Mouse (Mus musculus) telencephalon, adult 2 months (tissue): Measurements from ENCODE around the gene Pate2.

ENCODE experiments used
- DNase-seq: peaks from one replicate; pipeline ENCODE4 v3.0.0-alpha.2; 2011; ENCODE audit warnings: low read depth, low spot score

Pate2 gene

GRCm38 (mm10) chr9:35569571-35570534 is at the start of gene Pate2, which contains the start of gene Hyls1:
Pate2 (plus strand) TSS chr9:35570284.
Hyls1 (minus strand) TSS chr9:35570398.
- peak; percentile 97 for DNase-seq

- no peak for DNase-seq
Observed at GRCm38 (mm10) chr9:35520631-35521348, 49.3 kb upstream of the Pate2 start.

- no peak for DNase-seq
Observed at GRCm38 (mm10) chr9:35522241-35522640, 47.8 kb upstream of the Pate2 start.

- no peak for DNase-seq
Observed at GRCm38 (mm10) chr9:35522821-35523515, 47.1 kb upstream of the Pate2 start.

GRCm38 (mm10) chr9:35523541-35523940 is 46.5 kb upstream of the Pate2 start:
- DNase-seq: peak; percentile 88

- peak; percentile 64 for DNase-seq
Observed at GRCm38 (mm10) chr9:35523941-35524411, 46.1 kb upstream of the Pate2 start.

GRCm38 (mm10) chr9:35529141-35529540 is 40.9 kb upstream of the Pate2 start:
- no peak for DNase-seq

- no peak for DNase-seq
Observed at GRCm38 (mm10) chr9:35529796-35530195, 40.3 kb upstream of the Pate2 start.

- no peak for DNase-seq
Observed at GRCm38 (mm10) chr9:35533266-35533665, 36.8 kb upstream of the Pate2 start.

- DNase-seq: no peak
Observed at GRCm38 (mm10) chr9:35535110-35535509, 35.0 kb upstream of the Pate2 start.

GRCm38 (mm10) chr9:35535876-35536275 is 34.2 kb upstream of the Pate2 start:
- no peak for DNase-seq

- no peak for DNase-seq
Observed at GRCm38 (mm10) chr9:35539001-35539750, 30.9 kb upstream of the Pate2 start.

- DNase-seq: no peak
Observed at GRCm38 (mm10) chr9:35541024-35541423, 29.1 kb upstream of the Pate2 start.

- DNase-seq: no peak
Observed at GRCm38 (mm10) chr9:35541488-35541887, 28.6 kb upstream of the Pate2 start.

- DNase-seq: no peak
Observed at GRCm38 (mm10) chr9:35541941-35542340, 28.1 kb upstream of the Pate2 start.

GRCm38 (mm10) chr9:35543099-35543860 is 26.8 kb upstream of the Pate2 start:
- no peak for DNase-seq

- DNase-seq: no peak
Observed at GRCm38 (mm10) chr9:35544666-35545065, 25.4 kb upstream of the Pate2 start.

GRCm38 (mm10) chr9:35545704-35546103 is 24.4 kb upstream of the Pate2 start:
- no peak for DNase-seq

GRCm38 (mm10) chr9:35546745-35547144 is 23.3 kb upstream of the Pate2 start:
- DNase-seq: no peak

GRCm38 (mm10) chr9:35548455-35548854 is 21.6 kb upstream of the Pate2 start:
- no peak for DNase-seq
